Mouse (Mus musculus) erythroblast, embryonic 14.5 days (primary cell): ENCODE results near the gene Cela3b.

Experiments
- GATA1 ChIP-seq: IDR thresholded peaks from 2 replicates; pipeline ENCODE4 v1.6.1; 2012; ENCODE audit warnings: low read length, inconsistent platforms, mixed read lengths
- TAL1 ChIP-seq: IDR thresholded peaks from 3 replicates; pipeline ENCODE4 v1.6.1; 2012; ENCODE audit warnings: low read length, inconsistent platforms, mixed read lengths

DNA sequence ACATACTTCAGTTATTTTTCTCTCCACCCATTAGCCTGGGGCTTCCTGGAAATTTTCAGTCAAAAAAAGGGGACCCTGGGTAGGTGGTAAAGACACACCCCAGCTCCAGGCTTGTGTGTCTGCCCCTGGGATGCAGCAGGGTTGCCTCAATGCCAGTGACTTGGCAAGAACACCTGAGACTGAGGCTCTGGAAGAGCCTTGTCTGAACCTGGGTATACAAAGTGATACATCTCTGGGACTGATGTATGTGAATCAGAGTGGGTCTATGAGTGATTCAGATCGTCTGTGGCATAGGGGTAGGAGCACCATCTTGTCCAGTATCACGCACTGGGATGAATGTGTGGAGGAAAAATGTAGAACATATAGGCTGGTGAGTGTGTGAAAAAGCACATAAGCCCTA is 37.2 kb upstream of the Cela3b start:
- no peak for TF ChIP-seq TAL1
- no peak for TF ChIP-seq GATA1
